Mouse (Mus musculus): ENCODE results near the gene Hrnr.

DNA sequence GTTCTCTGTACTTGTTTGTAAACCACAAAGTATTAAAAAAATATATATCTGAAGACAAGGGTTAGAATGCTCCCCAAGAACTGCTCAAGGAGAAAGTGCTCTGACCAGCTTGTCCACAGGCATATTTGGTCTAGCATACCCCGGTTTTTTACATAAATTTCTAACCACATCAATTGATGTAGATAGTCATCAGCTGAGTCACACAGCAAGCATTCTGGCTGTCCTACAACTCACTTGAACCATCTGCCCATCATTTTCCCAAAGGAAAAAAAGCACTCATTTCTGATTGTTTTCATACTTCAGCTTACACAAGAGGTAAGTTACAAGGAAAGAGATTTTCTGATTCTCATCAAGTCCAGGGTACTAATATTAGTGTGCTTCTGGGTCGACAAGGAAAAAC is 27.3 kb downstream of the Hrnr start:
- TF ChIP-seq CTCF (IDR thresholded peaks at IDR 0.05; ENCODE audit: control insufficient read depth, insufficient read depth, low read length) (no peak), POLR2A (IDR thresholded peaks at IDR 0.05; ENCODE audit: borderline replicate concordance, control insufficient read depth, low read depth, low read length) (no peak)
